Mouse (Mus musculus): Measurements from ENCODE around the gene Spata5. TPM values are rescaled to one million over a fixed set of nuclear protein-coding genes. Genes with fewer than 3 reads are reported as not detected.

Gene Spata5
- polyA plus RNA-seq, 1 experiment from 2014 or later = 14.8 TPM

DNA sequence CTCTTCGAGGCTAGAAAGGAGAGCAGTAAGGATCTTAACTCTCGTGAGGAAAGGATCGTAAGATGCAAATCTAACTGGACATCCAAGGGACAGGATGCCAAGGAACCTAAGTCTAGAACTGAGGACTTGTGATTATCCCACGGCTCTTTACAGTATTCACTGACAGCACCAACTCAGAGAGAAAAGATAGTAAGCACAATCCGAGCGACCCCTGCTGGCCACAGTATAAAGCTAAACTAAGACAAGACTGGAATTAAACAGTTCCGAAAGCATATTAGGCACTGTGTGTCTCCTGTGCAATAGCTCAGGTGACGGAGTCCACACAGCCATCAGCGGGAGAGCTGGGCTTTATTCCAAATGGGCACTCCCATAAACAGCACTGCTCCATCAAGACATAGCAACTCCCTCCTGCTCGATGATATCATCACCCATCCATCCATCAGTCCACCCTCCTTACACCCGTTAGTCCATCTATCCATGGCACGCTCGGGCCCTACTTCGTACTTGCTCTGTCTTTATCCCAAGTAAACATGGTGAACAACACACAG lies 5.2 kb upstream of the Spata5 start:
- Histone ChIP-seq H3K27me3 (ENCODE audit: control insufficient read depth, insufficient read depth, low read length) (no peaks in the 10 kb centered on the region), H3K36me3 (ENCODE audit: control insufficient read depth, insufficient read depth, low read length) (no peaks in the 10 kb centered on the region), H3K27ac (replicated peaks) (no peak overlapping the region), H3K4me1 (replicated peaks; ENCODE audit: control insufficient read depth, insufficient read depth) (no peaks in the 10 kb centered on the region), H3K4me2 (replicated peaks; ENCODE audit: low read depth) (no peak overlapping the region), H3K9ac (ENCODE audit: low read length) (no peak overlapping the region), H3K9me3 (ENCODE audit: control insufficient read depth, low read length) (no peaks in the 10 kb centered on the region), H3K4me3 (ENCODE audit: low read depth, low read length) (no peak overlapping the region)
- TF ChIP-seq CTCF (IDR thresholded peaks at IDR 0.05; ENCODE audit: low read depth) = peak; percentile 91
- TF ChIP-seq EP300 (optimal IDR thresholded peaks at IDR 0.05) = no peak
- WGBS = 40% methylated on average over 14 of the region's 14 CpGs
- DNase-seq (ENCODE audit: low spot score) = peak; percentile 79
- ATAC-seq (ENCODE audit: low FRiP score, low TSS enrichment) = peak; percentile 11; the same call in 1 of the 2 replicates

DNA sequence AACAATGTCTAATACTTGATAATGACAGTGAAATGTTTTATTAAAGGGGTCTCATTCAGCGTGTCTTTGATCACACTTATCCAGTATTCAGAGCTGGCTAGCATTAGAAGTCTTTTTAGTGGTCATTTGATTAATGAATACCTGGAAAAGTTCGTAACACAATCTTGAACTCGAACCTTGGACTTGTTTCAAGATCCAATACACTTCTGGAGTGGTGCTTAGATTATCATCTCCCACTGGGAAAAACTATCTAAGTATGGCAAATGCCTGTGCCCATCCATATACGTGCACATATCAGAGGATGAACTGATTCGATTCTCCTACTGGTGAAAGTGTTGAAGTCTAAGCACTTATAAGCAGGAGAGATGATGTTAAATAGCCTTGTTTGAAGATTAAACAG lies 1.4 kb upstream of the Spata5 start:
- Histone ChIP-seq H3K36me3 (ENCODE audit: control insufficient read depth, insufficient read depth, low read length) (no peaks in the 10 kb centered on the region), H3K9ac (ENCODE audit: low read length) (no peak overlapping the region), H3K4me2 (replicated peaks; ENCODE audit: low read depth) (peak overlapping the region; percentile 76), H3K4me1 (replicated peaks; ENCODE audit: control insufficient read depth, insufficient read depth) (peaks cover 3% of the 10 kb centered on the region; the same call in 1 of the 2 replicates), H3K9me3 (ENCODE audit: control insufficient read depth, low read length) (no peaks in the 10 kb centered on the region), H3K4me3 (ENCODE audit: low read depth, low read length) (no peak overlapping the region), H3K27me3 (ENCODE audit: control insufficient read depth, insufficient read depth, low read length) (no peaks in the 10 kb centered on the region), H3K27ac (replicated peaks) (peak overlapping the region; percentile 92)
- no peak for TF ChIP-seq CTCF (IDR thresholded peaks at IDR 0.05; ENCODE audit: low read depth)
- no peak for TF ChIP-seq EP300 (optimal IDR thresholded peaks at IDR 0.05)
- DNase-seq (ENCODE audit: low spot score) (no peak), ATAC-seq (ENCODE audit: low FRiP score, low TSS enrichment) (no peak)
- 67% methylated on average over 5 of the region's 5 CpGs for WGBS

DNA sequence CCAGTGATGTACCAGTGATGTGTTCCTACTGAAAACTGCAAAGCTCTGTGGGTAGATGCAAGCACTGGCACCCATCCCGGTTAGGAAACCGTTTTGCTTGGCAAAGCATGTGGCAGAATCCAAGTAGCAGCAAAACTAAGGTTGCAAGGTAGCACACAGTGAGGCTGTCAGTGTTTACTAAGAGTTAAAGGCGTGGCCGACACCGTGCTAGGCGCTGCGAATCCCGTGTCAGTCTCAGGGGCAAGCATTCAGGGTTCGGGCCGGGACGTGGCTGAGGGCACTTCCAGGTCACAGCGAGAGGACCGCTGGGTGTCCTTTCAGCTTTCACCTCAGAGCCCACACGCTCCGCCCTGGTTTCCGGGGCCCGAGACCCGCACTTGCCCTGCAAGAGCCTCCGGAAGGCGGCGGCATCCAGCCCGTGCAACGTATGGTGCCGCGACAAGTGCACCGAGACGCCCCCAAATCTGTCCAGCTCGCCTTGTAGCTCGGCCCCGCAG lies 687 bp upstream of the Spata5 start:
- under 1% methylated on average over 30 of the region's 30 CpGs for WGBS
- Histone ChIP-seq H3K36me3 (ENCODE audit: control insufficient read depth, insufficient read depth, low read length) (no peaks in the 10 kb centered on the region), H3K4me3 (ENCODE audit: low read depth, low read length) (peak overlapping the region; percentile 83), H3K27me3 (ENCODE audit: control insufficient read depth, insufficient read depth, low read length) (no peaks in the 10 kb centered on the region), H3K4me1 (replicated peaks; ENCODE audit: control insufficient read depth, insufficient read depth) (peaks cover 3% of the 10 kb centered on the region; the same call in 1 of the 2 replicates), H3K9ac (ENCODE audit: low read length) (peak overlapping the region; percentile 78), H3K27ac (replicated peaks) (peak overlapping the region; percentile 92), H3K4me2 (replicated peaks; ENCODE audit: low read depth) (peak overlapping the region; percentile 76), H3K9me3 (ENCODE audit: control insufficient read depth, low read length) (no peaks in the 10 kb centered on the region)
- peak; percentile 51 for TF ChIP-seq CTCF (IDR thresholded peaks at IDR 0.05; ENCODE audit: low read depth)
- no peak for TF ChIP-seq EP300 (optimal IDR thresholded peaks at IDR 0.05)
- no peak for DNase-seq (ENCODE audit: low spot score)
- no peak; the same call in 1 of the 2 replicates for ATAC-seq (ENCODE audit: low FRiP score, low TSS enrichment)

DNA sequence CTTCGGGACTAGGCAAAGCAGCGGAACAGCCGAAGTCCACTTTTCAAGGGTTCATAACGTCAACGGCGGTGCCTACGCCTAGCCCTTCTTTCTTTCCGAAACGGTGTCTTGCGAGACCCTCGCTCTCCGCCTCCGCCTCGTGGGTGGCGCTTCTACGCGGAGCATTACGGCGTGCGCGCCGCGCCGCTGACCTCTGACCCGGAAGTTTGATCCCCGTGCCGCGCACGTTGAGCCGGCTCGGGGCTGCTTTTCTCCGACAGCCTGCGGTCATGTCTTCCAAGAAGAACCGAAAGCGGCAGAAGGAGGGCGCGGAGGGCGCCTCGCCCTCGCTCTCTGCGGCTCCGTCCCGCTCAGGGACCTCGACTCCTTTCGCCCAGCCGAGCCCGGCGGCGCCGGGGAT lies 376 bp downstream of the Spata5 start, which contains the start of gene Nudt6:
TSS of gene Nudt6 (minus strand) at position 140 of the 400 bp plus-strand sequence.
- peak; percentile 93 for DNase-seq (ENCODE audit: low spot score)
- H3K9me3 ChIP-seq (ENCODE audit: control insufficient read depth, low read length) = no peaks in the 10 kb centered on the region
- H3K36me3 ChIP-seq (ENCODE audit: control insufficient read depth, insufficient read depth, low read length) = no peaks in the 10 kb centered on the region
- under 1% methylated on average over 50 of the region's 50 CpGs for WGBS
- peak within 1 kb of the TSS; percentile 76 for H3K4me2 ChIP-seq (replicated peaks; ENCODE audit: low read depth)
- H3K9ac ChIP-seq (ENCODE audit: low read length) = peak within 1 kb of the TSS; percentile 78
- TF ChIP-seq CTCF (IDR thresholded peaks at IDR 0.05; ENCODE audit: low read depth) (no peak), EP300 (optimal IDR thresholded peaks at IDR 0.05) (peak; percentile 81)
- peak within 1 kb of the TSS; percentile 86 for H3K4me3 ChIP-seq (ENCODE audit: low read depth, low read length)
- peak; percentile 91 for ATAC-seq (ENCODE audit: low FRiP score, low TSS enrichment)
- peaks cover 3% of the 10 kb centered on the region; the same call in 1 of the 2 replicates for H3K4me1 ChIP-seq (replicated peaks; ENCODE audit: control insufficient read depth, insufficient read depth)
- peak within 1 kb of the TSS; percentile 95 for H3K27ac ChIP-seq (replicated peaks)
- H3K27me3 ChIP-seq (ENCODE audit: control insufficient read depth, insufficient read depth, low read length) = no peaks in the 10 kb centered on the region

DNA sequence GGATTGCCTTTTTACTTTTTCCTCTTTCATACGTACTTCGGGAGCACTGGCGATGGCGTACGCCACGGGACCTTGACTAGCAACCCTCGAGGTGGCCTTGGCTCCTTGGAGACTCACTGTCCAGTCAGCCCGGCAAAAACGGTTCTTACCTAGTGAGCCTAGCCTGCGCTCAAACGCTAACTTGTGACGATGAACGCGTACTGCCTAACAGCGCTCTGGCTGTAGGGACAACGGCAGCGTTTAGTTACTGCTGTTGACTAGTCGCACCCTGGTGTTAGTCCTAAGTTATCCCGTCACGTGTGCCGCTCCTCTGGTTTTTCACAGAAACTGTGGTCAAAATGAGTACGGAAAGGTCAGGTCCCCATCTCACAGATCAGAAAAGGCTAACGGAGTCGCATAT lies 945 bp downstream of the Spata5 start:
- no peak for ATAC-seq (ENCODE audit: low FRiP score, low TSS enrichment)
- no peak for DNase-seq (ENCODE audit: low spot score)
- Histone ChIP-seq H3K36me3 (ENCODE audit: control insufficient read depth, insufficient read depth, low read length) (no peaks in the 10 kb centered on the region), H3K4me2 (replicated peaks; ENCODE audit: low read depth) (peak overlapping the region; percentile 60), H3K9me3 (ENCODE audit: control insufficient read depth, low read length) (no peaks in the 10 kb centered on the region), H3K4me3 (ENCODE audit: low read depth, low read length) (peak overlapping the region; percentile 86), H3K9ac (ENCODE audit: low read length) (peak overlapping the region; percentile 78), H3K4me1 (replicated peaks; ENCODE audit: control insufficient read depth, insufficient read depth) (peaks cover 3% of the 10 kb centered on the region; the same call in 1 of the 2 replicates), H3K27me3 (ENCODE audit: control insufficient read depth, insufficient read depth, low read length) (no peaks in the 10 kb centered on the region), H3K27ac (replicated peaks) (peak overlapping the region; percentile 95)
- WGBS = under 1% methylated on average over 24 of the region's 24 CpGs
- TF ChIP-seq EP300 (optimal IDR thresholded peaks at IDR 0.05) = no peak
- TF ChIP-seq CTCF (IDR thresholded peaks at IDR 0.05; ENCODE audit: low read depth) = peak; percentile 4; the same call in 1 of the 2 replicates

DNA sequence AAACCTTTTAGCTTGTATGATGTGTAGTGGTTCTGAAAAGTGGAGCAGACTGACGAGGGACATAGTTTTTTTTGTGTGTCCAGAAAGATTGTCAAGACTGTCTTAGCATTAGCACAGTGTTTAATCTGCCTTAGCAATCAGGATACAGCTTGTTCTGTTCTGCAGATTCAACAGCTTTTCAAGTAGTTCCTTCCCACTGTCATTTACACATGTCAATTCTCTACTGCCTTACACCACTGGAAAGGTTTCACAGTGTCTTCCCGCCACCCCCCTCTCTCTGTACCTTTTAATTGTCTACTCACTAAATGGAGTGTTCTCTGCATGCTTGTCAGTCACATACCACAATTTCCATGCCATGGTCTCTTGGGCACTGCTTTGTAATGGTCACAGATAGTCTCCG lies 1.5 kb downstream of the Spata5 start:
- H3K9ac ChIP-seq (ENCODE audit: low read length) = peak overlapping the region; percentile 78; the same call in 1 of the 2 replicates
- no peaks in the 10 kb centered on the region; the same call in 1 of the 2 replicates for H3K36me3 ChIP-seq (ENCODE audit: control insufficient read depth, insufficient read depth, low read length)
- peaks cover 3% of the 10 kb centered on the region; the same call in 1 of the 2 replicates for H3K4me1 ChIP-seq (replicated peaks; ENCODE audit: control insufficient read depth, insufficient read depth)
- H3K27me3 ChIP-seq (ENCODE audit: control insufficient read depth, insufficient read depth, low read length) = no peaks in the 10 kb centered on the region
- 11% methylated on average over 3 of the region's 3 CpGs for WGBS
- H3K27ac ChIP-seq (replicated peaks) = no peak overlapping the region
- ATAC-seq (ENCODE audit: low FRiP score, low TSS enrichment) (no peak), DNase-seq (ENCODE audit: low spot score) (no peak)
- TF ChIP-seq EP300 (optimal IDR thresholded peaks at IDR 0.05) (no peak), CTCF (IDR thresholded peaks at IDR 0.05; ENCODE audit: low read depth) (no peak)
- peak overlapping the region; percentile 86 for H3K4me3 ChIP-seq (ENCODE audit: low read depth, low read length)
- H3K4me2 ChIP-seq (replicated peaks; ENCODE audit: low read depth) = peak overlapping the region; percentile 60
- H3K9me3 ChIP-seq (ENCODE audit: control insufficient read depth, low read length) = no peaks in the 10 kb centered on the region
